Mouse (Mus musculus) ovary, postnatal 14 days (tissue): Measurements from ENCODE around the gene Zfp277.

ENCODE experiments used
- DNase-seq: peaks from one replicate; pipeline ENCODE4 v3.0.0; 2022; ENCODE audit warnings: low spot score

The Zfp277 gene

DNA sequence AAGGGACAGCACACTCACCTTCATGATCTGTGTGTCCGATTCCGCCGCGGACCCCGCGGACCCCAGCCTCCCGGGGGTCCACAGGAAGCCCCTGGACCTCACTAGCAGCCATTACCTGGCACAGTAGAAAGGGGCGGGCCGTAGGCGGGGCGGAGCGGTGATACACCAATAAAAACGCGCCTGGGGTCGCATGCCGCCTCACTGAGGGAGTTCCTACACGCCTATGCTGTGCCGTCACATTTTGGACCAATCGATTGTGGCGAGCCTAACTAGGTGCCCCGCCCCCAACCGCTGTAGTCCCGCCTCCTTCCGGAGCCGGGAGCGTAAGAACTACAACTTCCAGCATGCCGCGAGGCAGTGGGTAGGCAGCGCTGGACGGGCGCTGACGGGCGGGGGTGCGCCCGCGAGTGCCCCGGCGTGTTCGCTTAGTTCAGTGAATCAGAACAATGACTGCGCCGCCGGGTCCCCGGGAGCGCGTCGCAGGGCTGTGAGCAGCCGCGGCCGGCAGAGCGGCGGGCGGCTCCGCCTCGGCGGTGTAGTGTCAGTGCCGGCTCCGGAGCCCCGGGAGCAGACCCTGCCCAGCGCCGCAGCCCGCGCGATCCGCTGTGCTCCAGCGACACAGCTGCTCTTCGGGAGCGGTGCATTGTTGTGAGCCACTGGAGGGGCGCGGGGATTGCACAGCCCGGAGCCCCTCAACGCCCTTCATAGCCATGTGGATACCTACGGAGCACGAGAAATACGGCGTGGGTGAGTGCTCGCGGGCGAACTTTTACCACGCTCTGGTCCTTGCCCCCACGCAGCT, at the start of gene Zfp277, which contains the start of gene Dock4:
Gene Zfp277, minus strand, starts transcription at position 255 of the 802 bp plus-strand sequence.
Gene Dock4, plus strand, starts transcription at position 305 of the 802 bp plus-strand sequence.
- peak; percentile 95 for DNase-seq

DNA sequence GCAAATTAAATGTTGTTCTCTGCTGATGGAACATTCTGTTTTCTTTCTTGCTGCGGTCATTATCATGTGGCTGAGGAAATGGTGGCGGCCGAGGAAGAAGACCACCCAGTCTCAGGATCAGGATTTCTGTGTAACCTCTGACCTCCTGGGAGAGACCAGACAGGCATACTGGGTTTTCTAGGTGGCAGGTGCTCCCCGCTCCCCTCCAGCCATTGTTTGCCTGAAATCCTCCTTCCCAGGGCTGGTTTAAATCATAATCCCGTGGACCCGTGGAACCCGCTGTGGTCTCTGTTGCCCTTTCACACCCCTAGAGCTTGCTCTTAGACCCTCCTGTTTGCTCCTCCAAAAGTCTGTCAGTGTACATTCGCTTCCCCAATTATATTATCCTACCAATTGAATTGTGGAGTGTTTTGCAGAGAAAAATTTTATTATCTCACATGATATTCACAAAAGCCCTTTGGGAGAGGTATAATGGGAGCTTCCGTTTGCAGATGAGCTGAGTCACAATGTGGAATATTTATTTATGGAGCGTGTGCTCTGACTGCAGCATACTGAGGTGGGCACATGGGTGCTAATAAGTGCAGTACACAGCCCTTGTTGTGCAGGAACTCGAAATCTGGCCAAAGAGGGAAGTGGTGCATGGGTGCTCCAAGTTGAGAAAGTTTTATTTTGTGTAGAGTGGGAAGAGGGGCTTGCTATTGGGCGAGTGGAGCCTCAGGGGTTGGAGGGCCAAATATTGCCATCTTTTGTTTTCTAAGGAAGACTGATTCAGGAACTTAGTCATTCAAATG, 40.5 kb upstream of the Zfp277 start:
- DNase-seq, result no peak

DNA sequence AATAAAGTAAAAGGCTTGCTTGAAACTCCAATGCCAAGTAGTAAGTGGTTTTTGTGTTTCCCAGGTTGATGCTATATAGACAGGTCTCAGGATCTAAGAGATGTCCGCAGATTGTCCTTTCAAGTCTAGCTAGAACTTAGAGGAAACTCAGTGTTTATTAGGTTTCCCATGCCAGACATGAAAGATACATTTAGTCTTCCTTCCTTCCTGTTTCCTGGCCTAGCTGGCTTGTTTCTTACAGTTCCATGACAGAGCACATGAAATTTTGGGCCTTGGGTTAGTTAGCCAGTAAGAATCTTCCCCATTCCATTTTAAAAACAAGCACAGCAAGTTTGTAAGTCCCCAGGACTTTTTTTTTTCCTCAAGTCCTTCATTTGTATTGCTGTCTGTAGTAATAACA, 39.5 kb upstream of the Zfp277 start:
- no peak for DNase-seq

DNA sequence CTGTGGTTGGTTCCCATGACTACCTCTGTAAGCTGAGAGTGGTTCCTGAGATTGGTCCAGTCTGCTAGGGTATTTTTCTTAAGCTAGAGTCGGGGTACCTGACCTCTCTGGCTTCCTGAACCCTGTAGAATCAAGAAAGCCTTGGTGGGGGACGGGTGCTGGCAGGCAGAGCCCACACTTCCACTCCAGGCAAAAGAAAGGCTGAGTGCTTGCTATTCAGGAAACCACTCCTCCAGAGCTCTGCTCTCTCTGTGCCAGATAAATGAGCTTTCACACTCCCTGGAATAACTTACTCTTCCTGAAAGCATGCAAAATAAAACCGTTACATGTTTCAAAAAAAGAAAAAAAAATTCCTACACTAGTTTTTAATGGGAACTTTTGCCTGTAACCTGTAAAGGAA, 38.5 kb upstream of the Zfp277 start:
- DNase-seq, result no peak

DNA sequence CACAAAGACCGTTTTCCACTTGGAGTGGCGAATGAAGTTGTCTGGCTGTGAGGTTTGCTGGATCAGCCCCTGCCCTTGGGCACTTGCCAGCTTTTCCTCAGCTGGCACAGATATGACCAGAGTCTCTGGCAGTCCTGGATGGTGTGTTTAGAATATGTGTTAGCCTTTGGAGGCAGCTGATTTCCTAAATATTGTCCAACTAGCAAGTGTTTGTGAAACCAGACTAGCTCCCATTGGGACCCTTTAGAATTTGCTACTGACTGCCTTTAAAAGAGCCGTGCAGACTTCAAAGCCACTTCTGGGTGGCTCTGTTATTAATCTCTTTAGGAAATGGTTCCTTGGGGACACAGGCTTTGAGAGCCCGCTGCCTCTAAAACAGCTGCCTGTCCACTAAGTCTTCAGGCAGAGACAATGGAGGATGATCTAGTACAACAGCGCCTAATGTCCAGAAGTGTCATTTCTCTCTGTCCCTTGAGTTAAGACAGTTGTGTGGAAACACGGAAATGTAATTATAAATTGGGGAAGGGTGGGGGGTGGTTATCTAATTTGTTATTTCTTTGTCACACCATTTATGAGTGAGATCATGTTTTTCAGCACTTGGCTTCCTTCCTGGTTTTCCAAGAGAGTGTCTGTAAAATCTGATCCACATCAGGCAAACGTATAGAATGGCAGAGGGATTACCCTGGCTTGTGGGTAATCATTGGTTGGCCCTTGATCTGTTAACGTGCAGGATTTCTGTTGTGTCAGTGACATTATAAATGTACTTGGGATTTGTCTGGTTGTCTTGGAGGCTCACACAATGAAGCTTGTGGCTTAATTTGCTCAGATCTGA, 32.1 kb upstream of the Zfp277 start:
- no peak for DNase-seq

DNA sequence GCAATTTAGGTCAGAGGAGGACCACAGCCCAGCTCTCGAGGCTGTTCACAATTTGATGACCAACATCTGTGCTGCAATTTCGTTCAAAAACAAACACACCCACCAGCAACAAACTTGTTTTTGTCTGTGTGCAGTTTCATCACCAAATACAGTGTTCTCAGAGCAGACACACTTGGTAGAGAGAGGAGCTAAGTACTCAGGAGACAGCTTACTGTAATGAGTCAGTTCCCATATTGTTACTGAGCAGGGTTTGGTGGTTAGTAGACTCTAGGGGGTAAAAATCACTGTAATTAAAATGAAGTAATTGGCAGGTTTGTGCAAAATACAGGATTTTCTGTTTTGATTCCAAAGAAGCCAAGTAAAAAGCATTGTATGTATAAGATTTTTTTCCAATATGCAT, 28.0 kb upstream of the Zfp277 start:
- DNase-seq, result no peak

DNA sequence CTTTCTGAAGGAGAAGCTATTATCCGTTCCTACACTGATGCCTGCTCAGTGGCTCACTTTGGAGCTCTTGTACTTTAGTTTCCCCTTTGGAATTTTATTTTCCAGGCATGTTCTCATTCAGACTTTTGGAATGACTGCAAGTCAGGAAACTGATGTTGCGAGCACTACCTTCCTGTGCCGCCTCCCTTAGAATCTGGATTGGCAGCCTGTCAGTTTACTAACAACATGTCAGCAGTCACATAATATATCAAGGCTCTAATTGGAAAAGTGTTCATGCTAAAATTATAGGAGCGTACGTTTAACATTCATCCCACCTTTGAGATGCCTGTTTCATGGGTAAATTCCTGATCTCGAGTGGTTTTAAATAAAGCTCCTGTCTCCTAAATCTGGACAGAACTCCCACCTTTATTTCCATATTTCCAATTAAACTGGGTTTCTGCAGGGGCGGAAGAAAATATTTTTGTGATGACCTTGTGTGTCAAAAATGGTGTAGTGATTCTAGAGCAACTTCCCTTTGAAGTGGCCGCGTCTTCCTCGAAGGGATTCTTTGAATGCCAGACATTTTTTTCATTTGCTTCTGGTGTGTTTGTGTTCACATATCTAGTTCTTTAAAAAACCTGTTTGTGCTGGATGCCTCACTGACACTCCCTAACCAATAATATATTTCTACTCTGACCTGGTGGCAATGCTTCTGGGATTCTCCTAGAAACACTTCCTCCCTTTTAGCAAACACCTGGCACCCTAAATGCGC, 26.1 kb upstream of the Zfp277 start:
- DNase-seq, result no peak

DNA sequence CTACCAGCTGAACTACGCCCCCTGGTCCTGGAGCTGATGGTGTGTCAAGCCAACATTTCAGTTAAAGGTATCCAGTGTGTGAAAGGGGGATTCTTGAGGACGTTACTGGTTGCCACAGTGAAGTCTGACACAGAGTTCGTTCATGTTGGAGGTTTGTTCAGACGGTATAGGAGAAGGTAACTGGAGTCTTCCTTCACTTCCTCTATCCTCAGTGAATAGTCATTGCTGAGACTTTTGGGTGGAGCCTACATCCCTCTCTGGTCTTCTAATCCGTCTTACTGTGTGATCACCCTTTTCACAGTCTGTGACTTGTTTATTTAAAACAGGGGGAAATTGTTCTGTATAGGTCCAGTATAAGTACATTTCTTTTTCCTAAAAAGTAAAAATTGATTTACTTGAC, 23.3 kb upstream of the Zfp277 start:
- no peak for DNase-seq

DNA sequence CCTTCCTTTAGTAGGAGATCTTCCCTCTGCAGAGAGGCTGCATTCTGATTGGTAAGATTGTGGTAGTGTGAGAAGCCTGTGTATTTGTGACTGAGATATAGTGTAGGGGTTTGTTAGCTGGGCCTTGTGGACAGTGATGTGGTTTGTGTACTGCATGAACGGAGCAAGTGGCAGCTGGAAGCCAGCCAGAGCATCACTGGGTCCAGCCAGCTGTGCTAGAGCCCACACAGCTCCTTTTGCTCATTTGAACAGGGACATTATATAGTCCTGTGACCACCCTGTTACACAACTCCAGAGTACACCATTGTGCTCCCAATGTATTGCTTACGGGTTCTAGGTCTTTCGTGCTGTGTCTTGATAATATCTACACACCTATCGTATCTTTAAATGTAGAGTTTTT, 22.5 kb upstream of the Zfp277 start:
- no peak for DNase-seq

DNA sequence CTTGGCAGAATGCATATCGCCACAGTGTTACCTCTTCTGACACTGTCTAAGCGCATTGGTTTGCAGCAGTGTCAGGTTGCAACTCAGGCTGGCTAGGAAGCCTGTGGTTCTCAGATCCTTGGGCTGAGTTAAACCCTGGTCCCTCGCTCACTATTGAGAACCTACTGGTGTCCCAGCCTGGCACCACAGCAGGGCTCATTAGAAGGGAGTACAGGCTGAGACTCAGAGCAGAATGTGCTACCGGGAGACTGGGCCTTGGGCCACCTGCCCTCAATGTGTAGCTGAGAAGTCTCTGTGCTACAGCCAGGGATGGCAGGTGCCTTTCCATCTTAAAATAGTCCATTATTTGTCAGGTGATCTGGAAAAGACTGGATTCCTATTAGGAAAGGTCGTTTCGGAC, 18.6 kb upstream of the Zfp277 start:
- no peak for DNase-seq

DNA sequence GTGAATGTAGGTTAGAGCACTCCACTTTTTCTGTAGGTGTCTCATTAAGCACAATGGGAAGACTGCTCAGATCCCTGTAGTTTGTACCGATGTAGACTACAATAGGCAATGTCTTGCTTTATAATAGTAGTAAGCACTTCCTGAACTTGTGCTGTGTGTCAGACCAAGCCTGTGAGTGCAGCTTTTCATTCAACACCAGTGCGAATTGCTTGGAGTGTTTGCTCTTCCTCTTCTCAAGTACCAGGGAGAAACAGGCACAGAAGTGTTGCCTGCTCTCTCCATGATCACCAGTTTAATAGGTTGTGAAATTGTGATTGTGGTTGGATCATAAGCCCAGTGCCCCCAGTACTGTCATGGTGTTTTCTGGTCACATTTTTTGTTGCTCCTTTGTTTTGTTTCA, 18.1 kb upstream of the Zfp277 start:
- DNase-seq, result no peak

DNA sequence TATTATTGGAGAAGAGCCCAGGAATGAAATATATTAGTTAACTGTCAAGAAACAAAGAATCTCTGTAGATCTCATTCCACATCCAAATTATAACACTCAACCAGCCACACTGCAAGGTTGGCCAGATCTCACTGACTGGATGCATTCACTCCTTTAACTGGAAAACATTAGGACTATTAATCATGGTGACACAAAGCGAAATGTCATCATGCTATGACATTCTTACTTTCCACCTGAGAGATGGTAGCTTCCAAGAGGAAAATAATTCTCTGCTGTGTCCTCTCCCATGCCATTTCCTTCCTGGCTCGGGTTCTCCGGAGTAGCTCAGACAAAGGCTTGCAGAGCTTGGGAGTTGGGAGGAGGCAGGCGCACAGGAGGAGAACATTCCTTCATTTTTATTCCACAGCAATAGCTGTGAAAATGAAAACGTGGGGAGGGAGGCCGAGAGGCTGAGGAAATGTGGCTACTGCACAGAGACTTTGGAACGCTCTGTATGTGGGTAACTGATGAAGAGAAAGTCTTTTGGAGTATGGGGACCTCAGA, 17.1 kb upstream of the Zfp277 start:
- no peak for DNase-seq

DNA sequence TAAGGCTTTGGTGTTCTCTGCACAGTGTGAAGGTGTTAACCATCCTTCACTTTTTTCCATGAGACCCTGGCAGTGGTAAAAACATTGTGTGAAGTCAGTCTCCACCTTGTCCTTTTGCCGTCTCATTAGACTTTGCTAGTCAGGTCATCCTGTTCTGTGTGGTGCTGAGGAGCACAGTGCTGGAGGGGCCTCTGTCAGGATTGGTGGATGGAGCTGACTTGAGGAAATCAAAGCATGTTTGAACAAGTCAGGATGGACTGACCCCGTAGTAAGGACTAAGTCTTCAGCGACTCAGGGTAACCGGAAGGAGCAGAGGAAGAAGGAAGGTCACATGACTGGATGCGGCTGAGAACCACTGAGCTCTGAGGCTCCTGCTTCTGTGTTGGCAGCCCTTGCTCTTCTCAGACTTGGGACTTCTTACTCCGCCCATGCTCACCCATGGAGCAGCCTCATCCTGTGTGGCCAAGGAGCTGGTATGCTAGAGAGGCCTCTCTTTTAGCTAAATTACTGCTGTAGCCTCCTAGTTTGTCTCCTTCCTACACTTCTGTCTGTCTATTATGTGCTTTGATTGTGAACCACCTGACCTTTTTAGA, 14.1 kb upstream of the Zfp277 start:
- DNase-seq, result no peak

DNA sequence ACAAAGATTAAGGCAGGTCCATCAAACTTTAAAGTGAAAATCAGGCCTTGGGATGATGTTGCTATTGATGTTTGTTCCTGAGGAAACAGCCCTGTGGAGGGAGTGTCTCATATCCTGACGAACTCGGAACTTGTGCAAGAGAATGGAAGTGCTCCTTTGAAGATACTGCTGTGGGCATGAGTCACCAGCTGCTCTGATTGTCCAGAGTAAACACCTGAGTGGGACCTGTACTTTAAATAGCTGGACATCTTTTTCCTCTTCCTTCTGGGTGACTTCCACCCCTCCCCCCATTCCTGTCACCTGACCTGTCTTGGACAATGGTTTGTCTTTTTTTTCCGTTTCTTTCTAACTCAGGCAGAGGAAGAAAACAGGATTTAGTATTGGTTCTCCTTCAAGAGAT, 13.3 kb upstream of the Zfp277 start:
- no peak for DNase-seq

DNA sequence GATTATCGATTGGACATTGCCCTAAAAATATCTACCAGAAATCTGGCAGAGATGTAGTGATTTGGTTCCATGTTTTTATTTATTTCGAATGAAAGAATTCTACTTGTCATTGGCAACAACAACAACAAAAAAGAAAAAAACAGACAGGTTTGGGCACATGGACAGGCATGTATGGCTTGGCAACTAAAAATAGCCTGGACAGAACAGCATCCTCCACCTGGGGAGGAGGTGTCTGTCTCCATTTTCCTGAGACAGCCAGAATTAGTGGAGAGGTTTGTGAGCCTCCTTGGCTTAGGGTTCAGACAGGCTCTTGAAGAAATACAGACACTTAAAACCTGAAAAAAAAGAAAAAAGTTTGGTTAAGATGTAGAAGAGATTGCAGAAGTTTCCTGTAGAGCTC, 10.8 kb upstream of the Zfp277 start:
- no peak for DNase-seq

DNA sequence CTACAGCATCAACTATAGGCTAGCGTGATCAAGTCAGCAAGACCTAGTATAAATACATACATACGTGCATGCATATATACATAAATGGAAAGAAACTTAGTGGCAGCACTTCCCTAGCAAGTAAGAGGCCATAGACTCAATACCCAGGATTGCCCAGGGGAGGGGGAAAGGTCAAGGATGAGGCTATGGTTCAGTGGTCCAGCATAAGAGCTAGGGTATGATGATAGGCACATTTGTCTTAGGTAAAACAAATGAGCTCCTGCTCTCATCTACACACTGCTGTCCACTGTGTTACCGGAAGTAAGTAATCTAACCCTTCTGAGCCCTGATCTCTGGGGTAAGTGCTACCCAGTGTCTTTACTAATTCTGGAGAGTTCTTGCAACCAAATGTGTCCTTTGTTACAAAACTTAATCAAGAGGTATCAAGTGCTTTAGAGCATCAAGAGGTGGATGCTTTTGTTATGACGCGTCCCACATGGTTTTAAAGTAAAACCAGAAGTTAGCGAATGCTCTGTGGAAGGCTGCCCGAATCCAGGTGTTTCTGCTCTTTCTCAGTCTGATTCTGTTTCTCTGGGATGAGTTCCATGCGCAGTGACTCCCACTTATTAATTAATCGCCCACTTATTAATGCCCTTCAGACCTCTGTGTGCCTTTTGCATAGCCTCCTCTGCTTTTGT, 3.6 kb upstream of the Zfp277 start:
- DNase-seq, result no peak

DNA sequence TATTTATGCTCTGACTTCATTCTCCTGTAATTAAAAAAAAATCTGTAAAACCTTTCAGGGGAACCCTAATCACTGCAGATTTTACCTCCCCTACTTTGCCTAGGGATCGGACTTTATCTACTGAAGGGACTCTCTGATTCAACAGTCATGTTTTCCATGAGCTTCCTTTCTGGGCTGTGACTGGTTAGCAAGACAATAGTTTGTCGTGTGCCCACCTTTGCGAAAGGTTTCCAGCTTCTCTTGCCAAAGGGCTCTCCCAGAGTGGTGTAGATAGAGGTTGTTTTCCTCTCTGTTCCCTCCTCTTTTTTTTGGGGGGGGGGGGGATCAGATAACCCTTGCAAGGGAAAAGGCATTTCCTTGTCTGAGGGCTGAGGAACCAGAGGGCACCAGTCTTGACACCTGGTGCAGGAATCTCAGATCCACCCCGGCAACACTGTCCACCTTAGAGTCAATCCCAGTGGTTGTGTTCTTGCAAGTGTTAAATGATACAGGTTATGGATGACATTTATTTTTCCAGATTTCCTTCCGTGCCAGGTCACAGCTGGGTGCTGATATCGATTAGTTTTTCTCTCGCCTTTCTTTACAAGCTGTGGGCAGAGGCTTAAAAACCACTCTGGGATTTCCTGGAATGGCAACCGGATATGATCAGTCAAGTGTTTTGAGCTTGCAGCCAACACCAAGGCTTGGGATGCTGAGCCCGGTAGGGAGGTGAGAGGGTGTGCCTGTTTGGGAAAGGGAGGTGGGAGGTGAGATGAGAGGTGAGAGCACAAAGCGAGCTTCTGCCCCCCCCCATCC, 2.1 kb upstream of the Zfp277 start:
- no peak for DNase-seq

DNA sequence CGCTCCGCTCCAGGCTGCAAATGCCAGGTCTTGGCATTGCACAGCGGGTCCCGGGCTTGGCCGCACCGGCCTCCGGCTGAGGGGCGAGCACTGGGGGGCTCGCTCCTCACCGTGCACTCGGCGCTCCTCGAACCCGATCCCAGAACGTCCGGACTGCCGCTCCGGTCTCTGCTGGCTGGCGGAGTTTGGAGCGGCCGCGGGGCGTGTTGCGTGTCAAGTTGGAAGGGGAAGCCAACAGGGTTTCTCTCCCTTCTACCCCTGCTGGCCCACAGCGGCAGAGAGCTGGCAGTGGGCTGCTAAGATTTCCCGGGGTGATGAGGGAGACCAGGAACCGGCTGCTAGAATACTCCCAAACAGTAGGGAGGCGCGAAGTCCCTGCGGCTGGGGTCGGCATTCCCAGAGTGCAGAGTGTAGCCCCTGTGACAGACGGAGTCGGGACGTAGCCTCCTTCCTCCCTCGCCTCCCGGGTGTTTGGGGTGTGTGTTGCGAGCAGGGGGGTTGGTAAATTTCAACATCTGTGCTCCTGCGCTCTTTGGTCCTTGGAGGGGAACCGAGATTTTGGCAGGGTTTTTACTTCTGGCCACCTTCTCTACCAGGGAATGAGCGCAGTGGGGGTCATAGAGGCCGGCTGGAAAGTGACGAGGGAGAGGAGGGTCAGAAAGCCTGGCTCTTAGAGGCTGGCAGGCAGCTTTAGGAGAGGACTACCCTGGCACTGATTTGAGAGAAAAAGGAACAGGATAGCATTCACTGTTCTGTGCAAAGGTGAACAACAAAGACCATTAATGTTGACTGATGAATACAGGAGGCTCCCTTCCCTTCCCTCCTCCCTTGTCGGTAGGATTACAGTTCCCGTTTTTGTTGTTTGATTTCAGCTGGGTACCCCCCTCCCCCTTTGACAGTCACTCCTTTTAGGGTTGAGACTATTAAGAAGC, 1.0 kb upstream of the Zfp277 start:
- DNase-seq, result peak; percentile 22

DNA sequence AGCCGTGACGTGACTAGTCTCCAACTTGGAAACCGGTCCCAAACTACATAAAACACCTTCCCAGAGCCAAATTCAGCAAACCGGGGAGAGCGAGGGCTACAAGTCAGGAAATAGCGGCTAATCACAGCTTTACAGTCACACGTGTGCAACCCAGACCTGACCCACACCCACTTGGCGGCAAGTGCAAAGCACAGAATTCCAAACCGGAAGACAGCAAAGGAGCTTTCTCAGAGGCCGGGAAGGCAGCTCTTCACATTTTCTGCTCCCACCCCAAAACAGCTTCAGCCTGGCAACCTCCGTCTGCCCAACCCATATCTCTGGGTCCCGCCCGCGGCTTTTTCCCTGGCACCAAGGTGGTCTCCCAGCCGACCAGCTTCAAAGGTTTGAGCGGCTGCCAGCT, 496 bp downstream of the Zfp277 start:
- DNase-seq, result no peak
